Mouse (Mus musculus) heart, embryonic 13.5 days (tissue): ENCODE results near the gene Gpr65. TPM values are rescaled to one million over a fixed set of nuclear protein-coding genes. Genes with fewer than 3 reads are reported as not detected.
"Not testable (repeated sequence)": the region's sequence is repeated elsewhere in the genome, so short reads cannot be mapped to it uniquely, and the experiment has no call there.

Experiments used
- ATAC-seq: fragments of 200-750 bp; cut with Nextera tagmentation; 2 replicates; pipeline ENCODE4 v1.8.0; 2017; ENCODE audit warnings: moderate TSS enrichment; ENCODE audit not compliant: insufficient number of reproducible peaks, low FRiP score, low TSS enrichment; ENCODE audit errors: extremely low read depth
- H3K27ac ChIP-seq: fragments of 300-500 bp; sonication (generic); replicated peaks from 2 replicates; pipeline ENCODE4 v1.5.1; 2015; ENCODE audit warnings: moderate library complexity, mild to moderate bottlenecking, inconsistent platforms
- H3K27me3 ChIP-seq: fragments of 300-500 bp; sonication (generic); replicated peaks from 2 replicates; pipeline ENCODE4 v1.6.1; 2015; ENCODE audit warnings: mild to moderate bottlenecking, inconsistent platforms
- H3K36me3 ChIP-seq: fragments of 300-500 bp; sonication (generic); 2 replicates; pipeline ENCODE4 v1.6.1; 2015; ENCODE audit warnings: mild to moderate bottlenecking, inconsistent platforms
- H3K4me1 ChIP-seq: fragments of 300-500 bp; sonication (generic); 2 replicates; pipeline ENCODE4 v1.6.1; 2015; ENCODE audit warnings: inconsistent platforms
- H3K4me2 ChIP-seq: fragments of 300-500 bp; sonication (generic); 2 replicates; pipeline ENCODE4 v1.6.1; 2015; ENCODE audit warnings: inconsistent platforms, mild to moderate bottlenecking, moderate library complexity
- H3K4me3 ChIP-seq: fragments of 300-500 bp; sonication (generic); 2 replicates; pipeline ENCODE4 v1.5.1; 2015; ENCODE audit warnings: moderate library complexity, mild to moderate bottlenecking, inconsistent platforms
- H3K9ac ChIP-seq: fragments of 300-500 bp; sonication (generic); 2 replicates; pipeline ENCODE4 v1.6.1; 2015; ENCODE audit warnings: inconsistent platforms, mild to moderate bottlenecking, moderate library complexity
- H3K9me3 ChIP-seq: fragments of 300-500 bp; sonication (generic); 2 replicates; pipeline ENCODE4 v1.6.1; 2016; ENCODE audit warnings: inconsistent platforms
- WGBS: fragments of 180-500 bp; shearing (Covaris S2); methylation state at CpG from one replicate; pipeline ENCODE4 v1.1.7; 2015; ENCODE audit warnings: mixed read lengths; 5-methylcytosine and 5-hydroxymethylcytosine counted together
- polyA plus RNA-seq: library from polyadenylated mRNA; unstranded; fragments of >200 nt; fragmentation: Nextera tagmentation; extraction: Ambion mirVana; gene quantifications from 2 replicates; pipeline ENCODE4 v1.2.1, GENCODE M21; 2015

Gpr65 gene
- polyA plus RNA-seq, 1 experiment from 2014 or later, result 0.91 TPM

GRCm38 (mm10) chr12:98322426-98322825 is 54.0 kb downstream of the Gpr65 start:
- Histone ChIP-seq H3K4me1 (no peaks in the 10 kb centered on the region), H3K27me3 (no peaks in the 10 kb centered on the region), H3K4me3 (no peak overlapping the region), H3K36me3 (no peaks in the 10 kb centered on the region), H3K27ac (no peak overlapping the region), H3K4me2 (no peak overlapping the region), H3K9me3 (no peaks in the 10 kb centered on the region), H3K9ac (no peak overlapping the region)
- no peak for ATAC-seq
- WGBS, result 69% methylated on average over 4 of the region's 4 CpGs

DNA sequence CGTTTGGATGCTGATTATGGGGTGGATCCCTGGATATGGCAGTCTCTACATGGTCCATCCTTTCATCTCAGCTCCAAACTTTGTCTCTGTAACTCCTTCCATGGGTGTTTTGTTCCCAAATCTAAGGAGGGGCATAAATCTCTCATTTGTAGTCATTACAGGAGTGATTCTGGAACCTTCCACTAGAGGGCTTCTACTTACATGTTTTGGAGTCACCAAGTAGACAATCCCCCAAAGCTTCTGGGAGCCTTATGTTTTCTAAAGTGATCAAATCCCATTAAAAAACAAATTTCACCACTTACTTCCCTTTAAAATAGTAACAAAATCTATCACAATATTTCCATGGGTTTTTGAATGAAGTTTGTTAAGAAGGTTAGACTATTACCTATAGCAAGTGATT is 55.7 kb downstream of the Gpr65 start:
- H3K27me3 ChIP-seq, H3K27ac ChIP-seq, H3K4me1 ChIP-seq, H3K36me3 ChIP-seq, H3K9me3 ChIP-seq, H3K4me2 ChIP-seq, H3K4me3 ChIP-seq, ATAC-seq, H3K9ac ChIP-seq: not testable (repeated sequence)
- no CpG with 5 or more reads among the region's 1 CpGs for WGBS

Other genes with a start within 250 kb of the Gpr65 start
- 6.0 and 6.2 TPM in 2 replicates for gene Galc, start 9.2 kb upstream of the Gpr65 start, polyA plus RNA-seq